Mouse (Mus musculus) erythroblast, embryonic 14.5 days (primary cell): ENCODE measurements around the gene Tcf7.

ENCODE experiments used
- GATA1 ChIP-seq: IDR thresholded peaks from 2 replicates; pipeline ENCODE4 v1.6.1; 2012; ENCODE audit warnings: low read length, inconsistent platforms, mixed read lengths
- TAL1 ChIP-seq: IDR thresholded peaks from 3 replicates; pipeline ENCODE4 v1.6.1; 2012; ENCODE audit warnings: low read length, inconsistent platforms, mixed read lengths

DNA sequence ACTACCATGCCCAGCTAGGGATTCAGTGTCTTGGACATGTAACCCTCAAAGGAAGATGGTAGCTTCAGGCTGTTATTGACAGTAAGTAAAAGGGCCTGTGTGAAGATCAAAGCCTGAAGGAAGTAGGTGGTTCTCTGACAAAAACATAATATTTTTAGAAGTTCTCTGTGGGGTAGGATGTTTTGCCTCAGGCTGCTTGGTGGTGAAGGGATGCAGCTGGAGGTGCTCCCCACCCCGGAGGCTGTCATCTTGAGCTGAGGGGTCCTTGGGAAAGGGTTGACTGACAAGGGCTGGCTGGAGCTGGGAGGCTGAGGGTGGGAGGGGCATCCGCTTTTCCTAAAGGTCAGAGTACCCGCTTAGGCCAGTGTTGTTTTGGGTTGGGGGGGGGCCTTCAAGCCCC, 26.7 kb upstream of the Tcf7 start:
- TF ChIP-seq TAL1 (no peak), GATA1 (no peak)
